Mouse (Mus musculus) E14TG2a.4 (cell line): ENCODE data around the gene Cacng8.

ENCODE experiments used
- H3K27me3 ChIP-seq: 2 replicates; pipeline ENCODE4 v1.6.1; 2014; ENCODE audit warnings: low read length, control low read depth; ENCODE audit not compliant: insufficient read depth
- H3K36me3 ChIP-seq: 2 replicates; pipeline ENCODE4 v1.6.1; 2014; ENCODE audit warnings: low read length, control low read depth; ENCODE audit not compliant: insufficient read depth
- H3K4me1 ChIP-seq: replicated peaks from 2 replicates; pipeline ENCODE4 v1.6.1; 2014; ENCODE audit warnings: low read depth, low read length, control low read depth
- H3K4me3 ChIP-seq: replicated peaks from 2 replicates; pipeline ENCODE4 v1.5.1; 2014; ENCODE audit warnings: mild to moderate bottlenecking, low read length
- H3K9me3 ChIP-seq: 2 replicates; pipeline ENCODE4 v1.6.1; 2014; ENCODE audit warnings: low read length, control low read depth
- CTCF ChIP-seq: conservative IDR thresholded peaks from 2 replicates; pipeline ENCODE4 v1.5.1; 2014; ENCODE audit warnings: low read length
- NANOG ChIP-seq: IDR thresholded peaks from 2 replicates; pipeline ENCODE4 v1.6.1; 2014; ENCODE audit warnings: borderline replicate concordance, low read length, mixed read lengths
- POU5F1 ChIP-seq: IDR thresholded peaks from 2 replicates; pipeline ENCODE4 v1.6.1; 2014; ENCODE audit warnings: low read length, borderline replicate concordance

Gene Cacng8

GRCm38 (mm10) chr7:3447026-3447425 is 56.5 kb downstream of the Cacng8 start:
- TF ChIP-seq NANOG, result no peak
- no peak for TF ChIP-seq CTCF
- no peak for TF ChIP-seq POU5F1
- H3K27me3 ChIP-seq, result no peaks in the 10 kb centered on the region
- no peaks in the 10 kb centered on the region for H3K9me3 ChIP-seq
- no peak overlapping the region for H3K4me3 ChIP-seq
- peaks cover 41% of the 10 kb centered on the region for H3K4me1 ChIP-seq
- no peaks in the 10 kb centered on the region for H3K36me3 ChIP-seq

GRCm38 (mm10) chr7:3448737-3449454 is 58.4 kb downstream of the Cacng8 start:
- H3K4me3 ChIP-seq, result no peak overlapping the region

GRCm38 (mm10) chr7:3450671-3451070 is 60.2 kb downstream of the Cacng8 start:
- TF ChIP-seq POU5F1 (no peak), CTCF (no peak), NANOG (no peak)
- Histone ChIP-seq H3K4me1 (peaks cover 42% of the 10 kb centered on the region), H3K9me3 (no peaks in the 10 kb centered on the region), H3K27me3 (no peaks in the 10 kb centered on the region), H3K4me3 (no peak overlapping the region), H3K36me3 (no peaks in the 10 kb centered on the region)

More at GRCm38 (mm10) chr7:3448737-3449454, 58.4 kb downstream of the Cacng8 start:
- H3K27me3 ChIP-seq, result no peaks in the 10 kb centered on the region
- no peaks in the 10 kb centered on the region for H3K36me3 ChIP-seq
- TF ChIP-seq CTCF (peak; percentile 87), POU5F1 (no peak)
- H3K4me1 ChIP-seq, result peaks cover 38% of the 10 kb centered on the region
- H3K9me3 ChIP-seq, result no peaks in the 10 kb centered on the region

GRCm38 (mm10) chr7:3451161-3451560 is 60.7 kb downstream of the Cacng8 start:
- TF ChIP-seq POU5F1 (no peak), CTCF (no peak), NANOG (no peak)
- Histone ChIP-seq H3K9me3 (no peaks in the 10 kb centered on the region), H3K27me3 (no peaks in the 10 kb centered on the region), H3K4me1 (peaks cover 42% of the 10 kb centered on the region), H3K4me3 (no peak overlapping the region), H3K36me3 (no peaks in the 10 kb centered on the region)

- TF ChIP-seq NANOG, result no peak
- no peak for TF ChIP-seq CTCF
- Histone ChIP-seq H3K27me3 (no peaks in the 10 kb centered on the region), H3K4me3 (no peak overlapping the region), H3K36me3 (no peaks in the 10 kb centered on the region), H3K4me1 (peaks cover 50% of the 10 kb centered on the region), H3K9me3 (no peaks in the 10 kb centered on the region)
Observed at GRCm38 (mm10) chr7:3452821-3453485, 62.5 kb downstream of the Cacng8 start.

GRCm38 (mm10) chr7:3453486-3454183 is 63.2 kb downstream of the Cacng8 start:
- Histone ChIP-seq H3K9me3 (no peaks in the 10 kb centered on the region), H3K4me1 (peaks cover 50% of the 10 kb centered on the region), H3K27me3 (no peaks in the 10 kb centered on the region), H3K36me3 (no peaks in the 10 kb centered on the region), H3K4me3 (no peak overlapping the region)
- no peak for TF ChIP-seq NANOG
- TF ChIP-seq POU5F1, result no peak
- no peak for TF ChIP-seq CTCF

GRCm38 (mm10) chr7:3457111-3457840 is 66.8 kb downstream of the Cacng8 start:
- Histone ChIP-seq H3K4me1 (peaks cover 17% of the 10 kb centered on the region), H3K36me3 (no peaks in the 10 kb centered on the region), H3K9me3 (peaks cover 4% of the 10 kb centered on the region; the same call in 1 of the 2 replicates), H3K27me3 (peaks cover 3% of the 10 kb centered on the region; the same call in 1 of the 2 replicates), H3K4me3 (no peak overlapping the region)
- TF ChIP-seq NANOG (no peak), CTCF (no peak), POU5F1 (no peak)

GRCm38 (mm10) chr7:3457841-3458217 is 67.3 kb downstream of the Cacng8 start:
- Histone ChIP-seq H3K36me3 (no peaks in the 10 kb centered on the region), H3K4me3 (no peak overlapping the region), H3K9me3 (peaks cover 4% of the 10 kb centered on the region; the same call in 1 of the 2 replicates), H3K27me3 (peaks cover 3% of the 10 kb centered on the region; the same call in 1 of the 2 replicates), H3K4me1 (peaks cover 16% of the 10 kb centered on the region)
- TF ChIP-seq POU5F1, result no peak
- no peak for TF ChIP-seq CTCF
- no peak for TF ChIP-seq NANOG
